Mouse (Mus musculus) induced T-regulatory cell, adult 2 months (primary cell): ENCODE data around the gene Nab2.

Experiments
- DNase-seq: peaks from one replicate; pipeline ENCODE4 v3.0.0-alpha.2; 2012; ENCODE audit warnings: low read depth

The Nab2 gene

DNA sequence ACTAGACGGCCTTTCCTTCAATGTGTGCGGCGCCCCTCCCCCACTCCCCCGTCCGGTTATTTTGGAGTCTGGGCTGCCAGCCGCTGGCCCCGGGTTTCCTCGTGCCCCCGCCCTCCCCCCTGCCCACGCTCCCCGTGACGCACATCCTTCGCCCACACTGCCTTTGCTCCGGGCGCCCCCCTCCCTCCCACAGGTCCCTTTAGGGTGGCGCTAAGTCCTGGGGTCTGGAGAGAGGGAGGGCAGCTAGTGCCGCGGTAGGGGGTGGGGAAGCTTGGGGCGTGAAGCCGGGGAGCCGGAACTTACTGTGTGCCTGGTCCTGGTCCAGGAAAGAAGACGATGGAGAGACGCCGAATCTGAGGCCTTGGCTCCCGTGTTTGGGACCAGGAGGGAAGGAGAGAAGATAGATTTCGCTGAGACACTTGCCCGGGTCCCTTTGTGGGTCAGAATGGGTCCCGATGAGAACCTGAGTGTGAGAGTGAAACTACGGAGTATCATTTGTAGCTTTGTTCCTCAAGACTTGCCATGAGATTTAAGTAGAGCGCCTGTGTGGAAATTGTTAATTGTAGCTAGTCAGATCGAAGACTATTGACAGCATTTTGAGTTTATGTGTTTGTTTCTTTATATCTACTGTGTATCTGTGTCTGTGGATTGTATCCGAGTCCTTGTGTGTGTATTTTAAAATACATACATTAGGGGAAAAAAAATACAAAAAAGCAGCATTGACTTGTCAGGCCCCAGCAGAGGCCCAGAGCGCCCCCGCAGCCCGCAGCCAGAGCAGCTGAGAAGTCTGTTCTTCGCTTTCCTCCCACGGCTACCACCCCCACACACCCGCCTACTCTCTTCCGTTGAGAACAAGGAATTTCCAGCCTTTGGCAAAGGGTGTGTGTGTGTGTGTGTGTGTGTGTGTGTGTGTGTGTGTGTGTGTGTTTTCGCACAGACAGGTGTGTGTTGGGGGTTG lies at the start of gene Nab2:
Nab2 (minus strand) TSS at position 476 of the 958 bp plus-strand sequence.
- DNase-seq: peak; percentile 95

DNA sequence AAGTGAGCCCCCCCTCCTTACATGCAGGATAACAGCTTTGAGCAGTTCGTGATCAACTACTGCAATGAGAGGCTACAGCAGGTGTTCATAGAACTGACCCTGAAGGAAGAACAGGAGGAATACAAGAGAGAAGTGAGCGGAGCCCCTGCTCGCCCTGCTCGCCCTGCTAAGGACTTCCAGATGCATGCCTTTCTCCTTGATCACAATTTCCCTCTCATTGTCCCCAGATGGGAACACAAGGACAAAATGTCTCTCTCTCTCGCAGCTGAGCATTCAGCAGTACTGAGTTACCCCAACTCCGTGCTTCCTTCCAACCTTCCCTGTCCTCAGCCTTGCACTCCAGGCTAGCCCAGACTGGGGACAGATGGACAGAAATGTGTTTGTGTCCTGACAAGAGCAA lies 44.4 kb upstream of the Nab2 start:
- DNase-seq: no peak

DNA sequence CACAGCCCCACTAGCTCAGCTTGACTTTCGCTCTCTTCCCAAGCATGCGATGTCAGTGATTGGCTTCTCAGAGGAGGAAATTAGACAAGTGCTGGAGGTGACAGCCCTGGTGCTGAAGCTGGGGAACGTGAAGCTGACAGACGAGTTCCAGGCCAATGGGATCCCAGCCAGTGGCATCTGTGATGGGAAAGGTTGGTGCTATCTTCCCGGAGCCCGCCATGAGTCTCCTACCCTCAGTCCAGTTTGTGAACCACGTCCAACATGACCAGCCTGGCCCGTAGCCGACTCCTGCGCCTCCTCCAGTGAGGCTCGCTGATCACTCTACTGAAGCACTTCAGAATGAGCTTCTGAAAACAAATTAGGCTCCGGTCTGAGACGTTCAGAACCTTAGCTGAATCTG lies 42.0 kb upstream of the Nab2 start:
- DNase-seq: no peak

DNA sequence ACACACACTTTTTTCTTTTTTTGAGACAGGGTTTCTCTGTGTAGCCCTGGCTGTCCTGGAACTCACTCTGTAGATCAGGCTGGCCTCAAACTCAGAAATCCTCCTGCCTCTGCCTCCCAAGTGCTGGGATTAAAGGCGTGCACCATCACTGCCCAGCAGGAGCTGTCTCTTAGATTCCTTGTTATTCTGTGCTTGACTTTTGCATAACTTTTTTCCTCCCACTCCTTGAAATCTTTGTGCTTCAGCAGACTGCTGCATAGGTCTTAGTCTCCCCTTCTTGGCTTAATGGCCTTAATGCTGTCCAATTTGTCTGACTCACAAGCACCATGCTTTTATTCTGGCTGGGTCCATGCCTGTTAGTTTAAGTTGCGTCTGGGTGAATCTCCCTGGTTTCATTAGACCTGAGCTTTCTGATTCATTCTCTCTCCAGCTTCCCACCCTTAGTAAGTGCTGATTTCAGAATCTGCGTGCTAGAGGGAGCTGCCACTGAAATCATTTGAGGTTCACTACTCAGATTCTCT lies 40.5 kb upstream of the Nab2 start:
- no peak for DNase-seq

DNA sequence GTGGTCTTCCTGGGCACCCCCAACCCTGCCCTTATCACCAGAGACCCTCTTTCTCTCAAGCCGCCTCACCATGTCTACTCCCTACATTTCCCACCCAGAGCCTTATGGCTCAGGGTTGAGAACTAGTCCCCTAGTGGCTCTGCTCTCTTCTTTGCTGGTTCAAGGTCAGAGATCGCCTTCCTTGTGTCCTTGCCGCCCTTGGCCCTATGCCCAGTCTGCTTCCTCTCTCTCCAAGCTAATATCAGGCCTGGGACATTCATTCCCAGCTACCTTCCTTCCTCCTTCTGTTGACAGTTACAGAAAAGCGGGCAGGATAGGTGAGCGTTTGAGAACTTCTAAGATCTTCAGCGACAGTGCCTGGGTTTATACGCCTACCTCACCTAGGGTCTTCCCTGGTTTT lies 39.4 kb upstream of the Nab2 start:
- no peak for DNase-seq

DNA sequence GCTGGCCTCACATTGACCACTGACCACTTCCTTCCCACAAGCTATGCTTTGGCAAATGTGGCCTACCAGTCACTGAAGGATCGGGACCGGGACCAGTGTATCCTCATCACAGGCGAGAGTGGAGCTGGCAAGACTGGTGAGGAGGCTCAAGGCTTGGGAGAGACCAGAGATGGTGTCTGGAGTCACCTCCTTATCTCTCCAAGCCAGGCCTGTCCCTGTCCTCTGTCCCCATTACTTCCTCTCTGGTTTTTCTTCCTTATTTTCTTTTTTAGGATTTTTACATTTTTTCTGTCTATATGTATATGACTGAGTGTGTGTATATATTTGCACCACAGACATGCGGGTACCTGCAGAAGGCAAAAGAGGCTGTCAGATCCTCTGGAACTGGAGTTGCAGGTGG lies 37.4 kb upstream of the Nab2 start:
- DNase-seq: no peak

DNA sequence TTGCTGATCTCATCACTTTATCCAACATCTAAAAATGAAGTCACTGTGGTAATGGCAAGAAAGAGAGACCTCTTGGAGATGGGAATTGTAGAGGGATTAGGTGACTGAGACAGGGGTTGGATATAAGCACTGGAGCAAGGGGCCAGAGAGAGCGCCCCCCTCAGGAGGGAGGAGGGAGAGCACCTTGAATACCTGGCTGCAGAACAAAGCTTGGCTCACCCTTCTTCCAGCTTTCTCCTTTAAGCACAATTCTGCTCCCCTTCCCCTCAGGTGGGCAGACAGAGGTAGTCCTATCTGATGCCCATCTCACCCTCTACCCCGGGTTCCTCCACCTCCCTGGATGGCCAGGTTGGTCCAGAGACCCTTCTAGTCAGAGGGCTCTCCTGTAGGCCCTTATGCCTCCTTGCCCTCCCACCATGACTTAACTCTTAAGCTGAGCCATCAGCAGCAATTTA lies 36.4 kb upstream of the Nab2 start, which contains the start of gene Myo1a:
Myo1a (plus strand) TSS at position 405 of the 455 bp plus-strand sequence.
- DNase-seq: peak; percentile 19

DNA sequence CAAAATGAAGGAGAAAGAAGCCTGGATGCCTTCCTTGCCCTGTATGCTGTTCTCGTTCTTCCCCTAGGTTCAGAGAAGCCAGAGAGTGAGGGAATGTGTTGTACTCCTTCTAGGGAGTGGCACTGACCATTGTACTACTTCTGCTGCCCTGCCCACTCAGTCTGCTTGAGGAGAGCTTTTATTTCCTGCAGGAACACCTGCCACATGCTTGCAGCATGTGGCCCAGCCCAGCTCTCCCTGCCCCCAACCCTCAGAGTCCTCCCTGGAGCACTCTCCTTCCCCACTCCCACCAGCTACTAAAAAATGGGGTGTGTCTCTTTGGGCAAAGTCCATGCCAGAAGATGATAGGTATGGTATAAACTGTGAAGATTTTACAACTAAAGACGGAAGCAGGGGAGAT lies 35.9 kb upstream of the Nab2 start:
- DNase-seq: no peak

DNA sequence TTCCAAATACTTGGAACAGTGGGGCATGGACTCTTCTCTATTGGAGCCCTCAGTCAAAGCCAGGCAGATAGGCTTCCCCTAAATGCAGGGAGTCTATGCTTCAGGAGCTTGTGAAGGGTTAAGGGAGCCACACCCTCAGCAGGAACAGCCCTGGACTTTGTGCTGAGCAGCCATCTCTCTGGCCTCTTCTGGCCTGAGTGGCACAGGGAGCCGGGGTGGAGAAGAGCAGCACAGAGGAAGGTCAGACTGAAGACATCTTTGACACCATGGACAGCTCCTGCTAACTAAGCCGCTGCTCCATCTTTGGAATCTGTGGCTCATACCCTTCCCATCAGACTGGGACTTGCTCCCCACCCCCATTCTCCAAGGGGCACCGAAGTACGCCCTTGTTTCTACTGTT lies 34.9 kb upstream of the Nab2 start:
- no peak for DNase-seq

DNA sequence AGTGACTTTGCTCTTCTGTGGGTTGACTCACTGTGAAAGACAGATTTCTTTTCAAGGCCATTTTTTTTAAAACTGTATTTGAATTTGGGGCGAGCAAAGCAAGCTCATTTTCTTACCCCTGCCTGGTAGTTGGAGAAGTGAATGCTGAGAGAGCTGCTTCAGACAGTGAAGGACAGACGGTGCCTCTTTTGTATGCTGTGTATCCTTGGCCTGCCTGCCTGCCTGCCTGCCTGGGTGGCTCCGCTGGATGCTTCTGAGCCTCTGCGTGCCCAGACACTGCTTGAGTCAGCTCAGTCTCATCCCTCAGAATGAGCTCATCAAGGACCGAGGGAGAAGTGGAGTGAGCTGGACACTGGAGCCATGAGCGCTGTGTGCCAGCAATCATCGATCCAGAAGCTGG lies 30.6 kb upstream of the Nab2 start:
- DNase-seq: no peak

DNA sequence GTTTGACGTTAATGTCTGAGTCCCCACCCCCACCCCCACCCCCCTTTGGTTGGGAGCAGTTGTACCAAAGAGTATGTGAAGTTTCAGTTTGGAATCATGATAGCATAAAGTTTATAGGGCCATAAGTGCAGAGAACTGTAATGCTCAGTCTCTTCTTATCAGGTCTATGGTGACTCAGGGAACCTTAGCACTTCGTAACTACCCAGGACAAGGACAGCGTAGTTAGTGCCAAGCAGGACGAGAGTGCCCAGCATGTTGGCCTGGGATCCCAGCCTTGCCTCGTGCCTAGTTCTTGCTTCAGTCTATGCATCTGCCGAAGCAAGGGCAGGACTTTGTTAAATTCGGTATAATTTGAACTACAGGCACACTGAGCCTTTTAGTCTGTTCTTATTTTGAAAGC lies 27.4 kb upstream of the Nab2 start:
- no peak for DNase-seq

DNA sequence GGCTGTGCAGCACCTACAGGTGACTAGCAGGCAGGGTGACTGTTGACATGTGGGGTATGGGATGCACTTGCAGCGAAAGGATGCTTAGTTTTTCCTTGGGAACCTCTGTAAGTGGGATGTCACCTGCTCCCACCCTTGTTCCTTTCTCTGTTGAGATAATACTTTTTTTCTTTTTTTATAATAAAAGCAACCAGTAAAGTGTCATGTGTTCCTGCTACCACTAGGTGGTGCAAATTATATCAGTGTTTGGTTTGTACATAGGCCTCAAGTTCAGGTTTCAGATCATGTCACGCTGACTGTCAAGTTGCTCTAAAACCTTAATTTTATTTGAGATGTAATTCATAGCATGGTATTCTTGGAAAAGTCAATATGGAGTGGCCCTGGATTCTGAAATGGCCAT lies 26.3 kb upstream of the Nab2 start:
- DNase-seq: peak; percentile 62

DNA sequence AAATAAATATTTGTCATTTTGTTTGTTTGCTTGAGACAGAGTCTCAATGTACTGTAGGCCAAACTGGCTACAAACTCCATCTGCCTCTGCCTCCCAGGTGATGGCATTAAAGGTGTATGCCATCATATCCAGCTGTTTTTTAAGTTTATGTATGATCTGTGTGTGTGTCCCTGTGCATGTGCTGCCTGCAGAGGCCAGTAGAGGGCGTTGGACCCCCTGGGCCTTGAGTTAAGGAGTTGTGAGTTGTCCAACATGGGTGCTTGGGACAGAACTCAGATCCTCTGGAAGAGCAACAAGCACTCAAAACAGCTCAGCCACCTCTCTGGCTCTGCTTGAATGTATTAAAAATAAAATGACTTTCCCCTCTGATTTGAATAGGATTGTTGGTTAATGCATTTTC lies 22.7 kb upstream of the Nab2 start:
- DNase-seq: peak; percentile 19

DNA sequence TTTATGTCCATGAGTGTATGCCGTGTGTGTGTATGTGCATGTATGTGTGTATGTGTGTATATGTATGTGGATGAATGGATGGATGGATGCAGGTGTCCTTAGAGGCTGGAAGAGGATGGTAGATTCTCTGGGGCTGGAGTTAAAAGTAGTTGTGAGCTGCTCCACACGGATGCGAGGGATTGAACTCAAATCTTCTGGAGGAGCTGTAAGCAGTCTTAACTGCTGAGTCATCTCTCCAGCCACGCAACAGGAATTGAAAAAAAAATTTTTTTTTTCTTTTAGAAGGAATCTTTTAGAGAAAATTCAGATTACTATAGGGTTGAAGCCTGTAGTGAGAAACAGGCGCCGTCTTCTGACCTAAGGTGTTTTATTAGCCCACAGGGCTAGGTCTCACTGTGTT lies 14.5 kb upstream of the Nab2 start:
- no peak for DNase-seq

DNA sequence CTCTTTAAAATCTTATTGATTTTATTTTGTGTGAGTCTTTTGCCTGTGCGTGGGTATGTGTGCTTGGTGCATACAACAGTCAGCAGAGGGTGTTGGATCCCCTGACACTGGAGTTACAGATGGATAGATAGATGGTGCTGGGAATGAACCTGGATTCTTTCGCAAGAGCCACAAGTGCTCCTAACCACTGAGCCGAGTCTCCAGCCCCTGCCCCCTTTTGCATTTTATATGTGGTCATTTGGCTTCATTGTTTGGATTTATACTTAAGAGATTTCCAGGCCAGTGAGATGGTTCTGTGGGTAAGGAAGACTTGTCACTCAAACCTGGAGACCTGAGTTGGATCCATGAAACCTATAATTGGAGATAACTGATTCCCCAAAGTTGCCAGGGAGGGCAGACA lies 11.5 kb upstream of the Nab2 start:
- no peak for DNase-seq

DNA sequence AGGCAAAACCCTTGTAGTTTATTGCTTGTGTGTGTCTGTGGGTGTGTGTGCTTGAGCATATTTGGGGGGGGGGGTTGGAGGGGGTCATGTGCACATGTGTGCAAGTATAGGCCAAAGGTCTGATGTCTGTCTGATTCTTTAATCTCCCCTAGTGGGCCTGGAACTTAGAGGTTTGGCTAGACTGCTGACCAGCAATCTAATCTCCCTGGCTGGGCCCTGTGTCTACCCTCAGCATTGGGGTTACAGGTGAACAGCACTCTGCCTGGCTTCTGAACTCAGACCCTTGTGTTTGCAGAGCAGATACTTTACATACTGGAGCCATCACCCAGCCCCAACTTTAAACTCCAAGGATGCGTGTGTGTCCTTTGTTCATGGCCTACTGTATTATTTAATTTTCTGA lies 10.8 kb upstream of the Nab2 start:
- no peak for DNase-seq

DNA sequence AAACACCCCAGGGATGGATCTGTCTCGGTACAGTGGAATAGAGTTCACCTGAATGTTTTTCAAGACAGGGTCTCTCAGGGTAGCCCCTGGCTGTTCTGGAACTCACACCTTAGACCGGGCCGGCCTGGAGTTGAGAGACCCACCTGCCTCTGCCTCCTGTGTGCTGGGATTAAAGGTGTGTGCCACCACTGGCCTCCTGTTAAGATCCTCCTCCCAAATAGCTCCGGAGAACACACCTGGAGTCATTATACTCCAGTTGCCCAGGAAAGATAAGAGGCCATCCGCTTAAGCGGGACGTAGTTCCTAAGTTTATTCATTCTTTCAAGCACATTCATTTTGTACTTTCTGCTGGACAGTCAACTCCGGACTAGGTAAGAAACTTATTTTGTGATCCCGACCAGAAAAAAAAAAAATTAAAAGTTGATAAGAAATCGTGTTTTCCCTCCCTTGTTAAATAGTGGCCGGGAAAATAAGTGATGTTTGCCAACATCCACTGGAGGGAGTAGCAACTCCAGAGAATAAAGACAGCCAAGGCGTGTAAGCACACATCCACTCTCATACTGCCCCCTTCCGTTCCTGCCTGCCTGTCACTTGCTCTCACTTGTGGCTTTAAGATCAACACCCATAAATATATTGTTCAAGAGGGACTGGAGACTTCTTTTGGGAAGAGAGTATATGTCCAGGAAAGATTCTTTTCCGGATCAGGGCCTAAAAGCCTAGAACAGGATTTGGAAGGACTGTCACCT lies 9.4 kb upstream of the Nab2 start:
- peak; percentile 86 for DNase-seq

DNA sequence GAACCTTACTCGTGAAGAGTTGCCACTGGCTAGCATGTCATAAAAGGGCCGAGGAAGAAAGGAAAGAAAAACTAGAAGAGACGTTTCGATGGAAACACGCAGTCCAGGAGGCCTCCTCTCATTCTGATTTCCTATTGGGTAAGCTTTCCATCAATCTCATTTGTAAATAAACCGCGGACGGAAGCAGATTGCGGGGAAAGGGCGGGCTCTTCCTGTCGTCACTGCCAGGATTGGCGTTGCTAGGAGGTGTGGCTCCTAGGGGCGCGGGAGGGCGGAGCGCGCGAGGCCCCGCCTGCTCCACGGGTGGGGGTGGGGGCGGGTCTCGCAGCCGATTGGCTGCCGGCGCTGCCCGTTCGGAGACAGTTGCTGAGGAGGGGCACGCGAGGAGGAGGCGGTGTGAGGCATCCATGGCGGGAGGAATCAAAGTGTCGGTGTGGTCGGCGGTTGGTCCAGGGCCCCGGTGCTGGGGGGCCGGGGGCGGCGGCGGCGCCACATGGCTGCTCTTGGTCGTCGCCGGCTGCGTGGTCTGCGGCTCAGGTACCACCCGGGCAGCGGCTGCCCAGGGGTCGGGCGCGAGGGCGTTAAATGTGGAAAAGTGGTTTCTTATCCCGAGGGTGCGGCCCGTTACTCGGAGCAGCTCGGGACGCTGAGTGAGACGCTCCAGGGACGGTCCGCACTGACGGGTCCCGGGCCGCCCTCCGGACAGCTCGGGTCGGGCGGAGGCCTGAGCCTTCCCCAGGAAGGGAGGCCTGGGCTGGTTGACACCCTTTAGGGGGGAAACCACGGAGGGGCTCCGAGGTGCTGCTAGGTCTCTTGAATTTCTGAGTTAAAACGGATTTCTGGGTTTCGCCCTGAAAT lies 8.6 kb upstream of the Nab2 start:
- peak; percentile 99 for DNase-seq

DNA sequence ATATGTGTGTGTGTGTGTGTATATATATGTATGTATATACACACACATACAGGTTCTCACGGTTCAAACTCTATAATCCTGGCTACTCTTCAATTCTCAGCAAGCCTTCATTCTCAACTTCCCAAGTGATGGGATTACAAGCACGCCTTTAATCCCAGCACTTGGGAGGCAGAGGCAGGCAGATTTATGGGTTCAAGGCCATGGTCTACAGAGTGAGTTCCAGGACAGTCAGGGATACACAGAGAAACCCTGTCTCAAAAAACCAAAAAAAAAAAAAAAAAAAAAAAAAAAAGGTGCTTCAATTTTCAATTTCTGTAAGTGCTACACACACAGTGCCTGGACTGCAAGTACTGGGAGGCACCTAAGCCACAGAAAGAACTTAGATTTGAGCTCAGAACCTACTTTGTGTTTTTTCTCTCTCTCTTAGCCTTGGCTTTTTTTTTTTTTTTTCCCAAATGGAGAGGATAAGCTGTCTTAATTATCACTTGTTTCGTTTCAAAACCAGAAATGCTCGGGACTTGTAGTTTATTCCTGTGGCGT lies 7.6 kb upstream of the Nab2 start:
- DNase-seq: no peak

DNA sequence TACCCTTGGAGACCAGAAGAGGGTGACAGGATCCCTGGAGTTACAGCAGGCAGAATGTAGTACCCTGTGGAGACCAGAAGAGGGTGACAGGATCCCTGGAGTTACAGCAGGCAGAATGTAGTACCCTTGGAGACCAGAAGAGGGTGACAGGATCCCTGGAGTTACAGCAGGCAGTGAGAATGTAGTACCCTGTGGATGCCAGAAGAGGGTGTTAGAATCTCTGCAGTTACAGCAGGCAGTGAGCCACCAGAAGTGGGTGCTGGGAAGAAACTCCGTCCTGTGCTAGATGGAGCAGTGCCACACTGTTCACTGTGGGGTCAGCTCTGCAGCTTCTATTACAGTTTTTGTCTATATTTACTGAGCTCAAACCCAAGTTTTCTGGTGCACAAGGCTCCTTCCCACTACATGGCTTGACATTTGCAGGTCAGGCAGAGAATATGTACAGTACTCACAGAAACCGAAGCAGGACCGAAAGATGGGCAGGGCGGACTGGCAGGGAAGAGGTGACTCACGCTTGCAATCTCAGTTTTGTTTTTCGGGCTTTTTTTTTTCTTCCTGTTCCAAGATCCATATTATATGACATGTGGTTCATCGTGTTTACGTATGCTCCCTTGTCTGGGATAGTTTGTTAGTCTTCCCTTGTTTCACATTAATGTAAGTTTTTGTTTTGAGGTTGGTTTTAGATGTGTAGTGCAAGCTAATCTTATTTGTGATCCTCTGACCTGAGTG lies 6.6 kb upstream of the Nab2 start:
- peak; percentile 90 for DNase-seq
